Mouse (Mus musculus): ENCODE measurements around the gene Rassf8. TPM values are rescaled to one million over a fixed set of nuclear protein-coding genes. Genes with fewer than 3 reads are reported as not detected.
A peak's percentile ranks its signal among the peaks of the same experiment; 100 is the strongest.

The Rassf8 gene
- polyA plus RNA-seq, 1 experiment from 2014 or later = 6.2 TPM

GRCm38 (mm10) chr6:145819151-145819550 is 72.6 kb downstream of the Rassf8 start:
- no peak for ATAC-seq (ENCODE audit: low read depth)
- H3K36me3 ChIP-seq (ENCODE audit: control insufficient read depth, insufficient read depth, low read length) = no peaks in the 10 kb centered on the region
- no peaks in the 10 kb centered on the region for H3K27me3 ChIP-seq (ENCODE audit: control insufficient read depth, insufficient read depth, low read length)
- no peaks in the 10 kb centered on the region for H3K9me3 ChIP-seq (ENCODE audit: control insufficient read depth, low read length)
- H3K9ac ChIP-seq (replicated peaks; ENCODE audit: low read depth, low read length) = no peak overlapping the region
- H3K27ac ChIP-seq (ENCODE audit: low read depth, low read length) = no peak overlapping the region
- WGBS = 89% methylated on average over 9 of the region's 9 CpGs
- H3K4me1 ChIP-seq (ENCODE audit: control insufficient read depth, insufficient read depth, low read length) = no peaks in the 10 kb centered on the region
- no peak overlapping the region for H3K4me3 ChIP-seq (ENCODE audit: low read depth, low read length)
- no peak overlapping the region for H3K4me2 ChIP-seq (ENCODE audit: low read depth, low read length)

DNA sequence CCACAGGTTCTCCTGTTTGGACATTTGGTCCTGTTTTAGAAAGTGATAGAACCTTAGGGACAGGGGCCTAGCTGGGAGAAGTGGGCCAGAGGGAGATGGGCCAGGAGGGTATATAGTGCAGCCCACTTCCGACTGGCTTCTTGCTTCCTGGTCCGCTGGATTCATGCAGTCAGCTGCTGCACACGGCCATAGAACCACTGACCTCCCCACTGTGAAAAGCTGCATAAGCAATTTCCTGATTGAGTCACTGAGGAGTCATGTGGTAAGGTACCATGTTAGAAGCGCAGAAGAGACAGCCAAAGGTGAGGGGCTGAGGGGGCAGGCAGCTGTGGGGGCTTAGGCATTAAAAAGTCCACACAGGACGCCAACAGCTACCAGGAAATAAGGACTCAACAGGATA is 75.7 kb downstream of the Rassf8 start:
- no peak overlapping the region for H3K4me3 ChIP-seq (ENCODE audit: low read depth, low read length)
- H3K36me3 ChIP-seq (ENCODE audit: control insufficient read depth, insufficient read depth, low read length) = no peaks in the 10 kb centered on the region
- no peaks in the 10 kb centered on the region for H3K9me3 ChIP-seq (ENCODE audit: control insufficient read depth, low read length)
- H3K4me2 ChIP-seq (ENCODE audit: low read depth, low read length) = no peak overlapping the region
- no peak for ATAC-seq (ENCODE audit: low read depth)
- H3K4me1 ChIP-seq (ENCODE audit: control insufficient read depth, insufficient read depth, low read length) = no peaks in the 10 kb centered on the region
- WGBS = 76% methylated on average over 5 of the region's 5 CpGs
- no peak overlapping the region for H3K27ac ChIP-seq (ENCODE audit: low read depth, low read length)
- no peak overlapping the region for H3K9ac ChIP-seq (replicated peaks; ENCODE audit: low read depth, low read length)
- no peaks in the 10 kb centered on the region for H3K27me3 ChIP-seq (ENCODE audit: control insufficient read depth, insufficient read depth, low read length)

DNA sequence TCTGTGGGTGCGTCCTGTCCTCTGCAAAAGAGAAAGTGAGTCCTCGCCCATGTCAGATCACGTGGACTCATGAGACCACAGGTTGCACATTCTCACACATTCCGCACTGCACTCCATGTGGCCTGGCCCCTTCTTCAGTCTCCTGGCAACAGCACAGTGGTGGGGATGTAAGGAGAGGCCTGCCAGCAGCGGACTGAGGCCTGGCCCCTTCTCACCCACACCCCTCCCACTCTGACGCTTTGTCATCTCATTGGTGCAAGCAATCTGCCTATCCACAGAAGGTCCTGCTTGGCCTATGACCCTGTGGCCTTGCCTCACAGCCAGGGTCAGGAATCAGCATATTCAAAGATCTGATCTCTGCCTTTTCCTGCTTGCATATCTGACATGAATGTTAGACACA is 76.6 kb downstream of the Rassf8 start:
- Histone ChIP-seq H3K9ac (replicated peaks; ENCODE audit: low read depth, low read length) (no peak overlapping the region), H3K4me1 (ENCODE audit: control insufficient read depth, insufficient read depth, low read length) (no peaks in the 10 kb centered on the region), H3K4me3 (ENCODE audit: low read depth, low read length) (no peak overlapping the region), H3K27ac (ENCODE audit: low read depth, low read length) (no peak overlapping the region), H3K9me3 (ENCODE audit: control insufficient read depth, low read length) (no peaks in the 10 kb centered on the region), H3K27me3 (ENCODE audit: control insufficient read depth, insufficient read depth, low read length) (no peaks in the 10 kb centered on the region), H3K36me3 (ENCODE audit: control insufficient read depth, insufficient read depth, low read length) (no peaks in the 10 kb centered on the region), H3K4me2 (ENCODE audit: low read depth, low read length) (no peak overlapping the region)
- WGBS = 30% methylated on average over 6 of the region's 6 CpGs
- peak; percentile 63 for ATAC-seq (ENCODE audit: low read depth)

GRCm38 (mm10) chr6:145823588-145824234 is 77.2 kb downstream of the Rassf8 start:
- no peaks in the 10 kb centered on the region for H3K4me1 ChIP-seq (ENCODE audit: control insufficient read depth, insufficient read depth, low read length)
- no peaks in the 10 kb centered on the region for H3K36me3 ChIP-seq (ENCODE audit: control insufficient read depth, insufficient read depth, low read length)
- H3K9me3 ChIP-seq (ENCODE audit: control insufficient read depth, low read length) = no peaks in the 10 kb centered on the region
- ATAC-seq (ENCODE audit: low read depth) = peak; percentile 71; the same call in 1 of the 2 replicates
- no peak overlapping the region for H3K9ac ChIP-seq (replicated peaks; ENCODE audit: low read depth, low read length)
- WGBS = 65% methylated on average over 5 of the region's 5 CpGs
- no peak overlapping the region for H3K27ac ChIP-seq (ENCODE audit: low read depth, low read length)
- H3K4me2 ChIP-seq (ENCODE audit: low read depth, low read length) = no peak overlapping the region
- H3K27me3 ChIP-seq (ENCODE audit: control insufficient read depth, insufficient read depth, low read length) = no peaks in the 10 kb centered on the region
- no peak overlapping the region for H3K4me3 ChIP-seq (ENCODE audit: low read depth, low read length)

- Histone ChIP-seq H3K27me3 (ENCODE audit: control insufficient read depth, insufficient read depth, low read length) (no peaks in the 10 kb centered on the region), H3K27ac (ENCODE audit: low read depth, low read length) (no peak overlapping the region), H3K4me3 (ENCODE audit: low read depth, low read length) (no peak overlapping the region), H3K36me3 (ENCODE audit: control insufficient read depth, insufficient read depth, low read length) (no peaks in the 10 kb centered on the region), H3K4me1 (ENCODE audit: control insufficient read depth, insufficient read depth, low read length) (no peaks in the 10 kb centered on the region), H3K9me3 (ENCODE audit: control insufficient read depth, low read length) (no peaks in the 10 kb centered on the region), H3K4me2 (ENCODE audit: low read depth, low read length) (no peak overlapping the region), H3K9ac (replicated peaks; ENCODE audit: low read depth, low read length) (no peak overlapping the region)
- WGBS = 97% methylated on average over 4 of the region's 4 CpGs
- ATAC-seq (ENCODE audit: low read depth) = no peak
Observed at GRCm38 (mm10) chr6:145826305-145826704, 79.8 kb downstream of the Rassf8 start.

GRCm38 (mm10) chr6:145829062-145829835 is 82.7 kb downstream of the Rassf8 start:
- Histone ChIP-seq H3K27ac (ENCODE audit: low read depth, low read length) (no peak overlapping the region), H3K4me1 (ENCODE audit: control insufficient read depth, insufficient read depth, low read length) (no peaks in the 10 kb centered on the region), H3K9ac (replicated peaks; ENCODE audit: low read depth, low read length) (no peak overlapping the region), H3K4me2 (ENCODE audit: low read depth, low read length) (no peak overlapping the region), H3K9me3 (ENCODE audit: control insufficient read depth, low read length) (no peaks in the 10 kb centered on the region), H3K36me3 (ENCODE audit: control insufficient read depth, insufficient read depth, low read length) (no peaks in the 10 kb centered on the region), H3K27me3 (ENCODE audit: control insufficient read depth, insufficient read depth, low read length) (no peaks in the 10 kb centered on the region), H3K4me3 (ENCODE audit: low read depth, low read length) (no peak overlapping the region)
- no peak for ATAC-seq (ENCODE audit: low read depth)
- 84% methylated on average over 16 of the region's 16 CpGs for WGBS

DNA sequence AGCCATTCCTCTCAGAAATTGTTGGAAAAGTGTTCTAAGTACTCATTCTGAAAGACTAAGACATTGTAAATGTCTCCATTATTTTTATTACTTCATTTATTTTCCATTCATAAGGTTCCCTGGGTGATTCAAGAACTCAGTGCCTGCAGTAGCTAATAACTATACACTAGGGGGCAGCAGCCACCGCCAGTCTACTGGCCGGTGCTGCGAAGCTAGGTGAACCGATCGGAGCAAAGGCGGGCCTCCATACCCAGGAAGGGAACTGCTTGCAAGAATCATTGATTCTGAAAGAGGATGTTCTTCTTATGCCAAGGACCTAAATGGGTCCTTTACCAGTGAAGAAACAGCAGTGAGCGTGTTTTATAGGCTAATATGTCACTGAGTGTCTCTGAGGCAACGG is 83.6 kb downstream of the Rassf8 start:
- peak; percentile 82; the same call in 1 of the 2 replicates for ATAC-seq (ENCODE audit: low read depth)
- no peak overlapping the region for H3K4me2 ChIP-seq (ENCODE audit: low read depth, low read length)
- H3K27me3 ChIP-seq (ENCODE audit: control insufficient read depth, insufficient read depth, low read length) = no peaks in the 10 kb centered on the region
- H3K27ac ChIP-seq (ENCODE audit: low read depth, low read length) = no peak overlapping the region
- WGBS = 16% methylated on average over 8 of the region's 8 CpGs
- H3K4me1 ChIP-seq (ENCODE audit: control insufficient read depth, insufficient read depth, low read length) = no peaks in the 10 kb centered on the region
- H3K9me3 ChIP-seq (ENCODE audit: control insufficient read depth, low read length) = no peaks in the 10 kb centered on the region
- H3K36me3 ChIP-seq (ENCODE audit: control insufficient read depth, insufficient read depth, low read length) = no peaks in the 10 kb centered on the region
- H3K9ac ChIP-seq (replicated peaks; ENCODE audit: low read depth, low read length) = no peak overlapping the region
- no peak overlapping the region for H3K4me3 ChIP-seq (ENCODE audit: low read depth, low read length)

- Histone ChIP-seq H3K9me3 (ENCODE audit: control insufficient read depth, low read length) (no peaks in the 10 kb centered on the region), H3K4me2 (ENCODE audit: low read depth, low read length) (no peak overlapping the region), H3K27me3 (ENCODE audit: control insufficient read depth, insufficient read depth, low read length) (no peaks in the 10 kb centered on the region), H3K36me3 (ENCODE audit: control insufficient read depth, insufficient read depth, low read length) (no peaks in the 10 kb centered on the region), H3K27ac (ENCODE audit: low read depth, low read length) (no peak overlapping the region), H3K9ac (replicated peaks; ENCODE audit: low read depth, low read length) (no peak overlapping the region), H3K4me3 (ENCODE audit: low read depth, low read length) (no peak overlapping the region), H3K4me1 (ENCODE audit: control insufficient read depth, insufficient read depth, low read length) (no peaks in the 10 kb centered on the region)
- ATAC-seq (ENCODE audit: low read depth) = 0 out of 2 replicates have a peak, but pooled peaks have one; percentile 44
- 64% methylated on average over 9 of the region's 9 CpGs for WGBS
Observed at GRCm38 (mm10) chr6:145830617-145831016, 84.1 kb downstream of the Rassf8 start.

DNA sequence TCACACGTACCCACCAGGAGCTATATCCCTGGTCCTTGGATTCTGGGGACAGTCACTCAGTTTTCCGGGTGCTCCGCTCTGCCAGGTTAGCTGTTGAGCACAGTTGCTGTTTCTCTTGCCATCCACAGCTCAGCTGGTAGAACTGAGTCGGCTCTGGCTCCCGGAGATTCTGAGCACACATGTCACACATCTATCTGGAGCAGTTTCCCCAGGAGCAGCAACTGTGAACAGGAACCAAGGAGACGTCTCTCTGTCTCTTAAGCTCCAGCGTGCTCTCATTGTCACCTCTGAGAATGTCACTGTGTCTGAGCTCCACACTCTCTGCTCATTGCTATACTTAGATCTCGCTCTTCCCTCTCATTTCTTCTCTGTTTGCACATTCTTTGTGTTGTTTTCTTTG is 86.4 kb downstream of the Rassf8 start:
- no peak overlapping the region for H3K4me2 ChIP-seq (ENCODE audit: low read depth, low read length)
- no peaks in the 10 kb centered on the region for H3K36me3 ChIP-seq (ENCODE audit: control insufficient read depth, insufficient read depth, low read length)
- H3K4me1 ChIP-seq (ENCODE audit: control insufficient read depth, insufficient read depth, low read length) = no peaks in the 10 kb centered on the region
- no peaks in the 10 kb centered on the region for H3K9me3 ChIP-seq (ENCODE audit: control insufficient read depth, low read length)
- no peak overlapping the region for H3K9ac ChIP-seq (replicated peaks; ENCODE audit: low read depth, low read length)
- no peak overlapping the region for H3K27ac ChIP-seq (ENCODE audit: low read depth, low read length)
- 79% methylated on average over 8 of the region's 8 CpGs for WGBS
- no peak overlapping the region for H3K4me3 ChIP-seq (ENCODE audit: low read depth, low read length)
- no peaks in the 10 kb centered on the region for H3K27me3 ChIP-seq (ENCODE audit: control insufficient read depth, insufficient read depth, low read length)
- no peak for ATAC-seq (ENCODE audit: low read depth)

All from neural tube, embryonic 14.5 days (tissue).